Mouse (Mus musculus) G1E (cell line): ENCODE results near the gene Palm.

Experiments
- CTCF ChIP-seq: IDR thresholded peaks from 2 replicates; pipeline ENCODE4 v1.5.1; 2012; ENCODE audit warnings: low read depth, low read length, inconsistent platforms, mixed read lengths
- GATA1 ChIP-seq: IDR thresholded peaks from 2 replicates; pipeline ENCODE4 v1.6.1; 2012; ENCODE audit warnings: borderline replicate concordance, low read length, inconsistent platforms, mixed read lengths
- GATA2 ChIP-seq: IDR thresholded peaks from 2 replicates; pipeline ENCODE4 v1.6.1; 2012; ENCODE audit warnings: low read depth, low read length, inconsistent platforms, borderline replicate concordance
- POLR2AphosphoS5 ChIP-seq: IDR thresholded peaks from 2 replicates; pipeline ENCODE4 v1.6.1; 2012; ENCODE audit warnings: low read depth, low read length, inconsistent platforms; ENCODE audit not compliant: insufficient replicate concordance
- TAL1 ChIP-seq: conservative IDR thresholded peaks from 2 replicates; pipeline ENCODE4 v1.6.1; 2012; ENCODE audit warnings: low read depth, low read length, inconsistent platforms, mixed read lengths

- no peak for TF ChIP-seq CTCF
- no peak for TF ChIP-seq TAL1
- no peak for TF ChIP-seq GATA1
- TF ChIP-seq GATA2 = no peak
- no peak for TF ChIP-seq POLR2AphosphoS5
Measured at GRCm38 (mm10) chr10:79802331-79802971, 9.1 kb downstream of the Palm start.
